In genomic region chr5:143621893-143622622, GRCm38 (mm10) we compare ENCODE assay signal across 8 mouse cellular contexts. TPM values are rescaled to one million over a fixed set of nuclear protein-coding genes. Genes with fewer than 3 reads are reported as not detected.
DNase-seq lines count a peak whose midpoint lies in the region; ATAC-seq and TF ChIP-seq lines count a peak whose summit lies in the region.

Gene Cyth3, plus strand, starts transcription at chr5:143622447.

- no peaks in the 10 kb centered on the region for H3K36me3 ChIP-seq in forebrain, embryonic 11.5 days (ENCODE audit: control insufficient read depth, insufficient read depth, low read length)
- H3K36me3 ChIP-seq in heart, embryonic 16.5 days (ENCODE audit: control insufficient read depth, insufficient read depth) = no peaks in the 10 kb centered on the region
- H3K36me3 ChIP-seq in liver, embryonic 16.5 days (ENCODE audit: control insufficient read depth, insufficient read depth) = no peaks in the 10 kb centered on the region
- no peaks in the 10 kb centered on the region for H3K36me3 ChIP-seq in neural tube, embryonic 13.5 days
- H3K36me3 ChIP-seq in testis, adult 2 months (ENCODE audit: control insufficient read depth, insufficient read depth, low read length) = no peaks in the 10 kb centered on the region

- peaks cover 7% of the 10 kb centered on the region; the same call in 1 of the 2 replicates for H3K4me1 ChIP-seq in forebrain, embryonic 11.5 days (replicated peaks; ENCODE audit: control insufficient read depth, insufficient read depth, low read length)
- peaks cover 52% of the 10 kb centered on the region for H3K4me1 ChIP-seq in heart, embryonic 16.5 days (ENCODE audit: control insufficient read depth, insufficient read depth, low read length)
- peaks cover 49% of the 10 kb centered on the region for H3K4me1 ChIP-seq in liver, embryonic 16.5 days (ENCODE audit: control insufficient read depth, low read depth, low read length)
- H3K4me1 ChIP-seq in neural tube, embryonic 13.5 days (replicated peaks) = peaks cover 53% of the 10 kb centered on the region
- peaks cover 25% of the 10 kb centered on the region for H3K4me1 ChIP-seq in testis, adult 2 months (ENCODE audit: control insufficient read depth, insufficient read depth, low read length)

- 0 out of 2 replicates have a peak within 1 kb of the TSS, but pooled peaks have one; percentile 50 for H3K27ac ChIP-seq in forebrain, embryonic 11.5 days (ENCODE audit: low read depth, low read length)
- peak within 1 kb of the TSS; percentile 90 for H3K27ac ChIP-seq in heart, embryonic 16.5 days (ENCODE audit: low read length)
- H3K27ac ChIP-seq in liver, embryonic 16.5 days (ENCODE audit: low read length) = peak within 1 kb of the TSS; percentile 95
- peak within 1 kb of the TSS; percentile 82 for H3K27ac ChIP-seq in neural tube, embryonic 13.5 days (replicated peaks)
- peak within 1 kb of the TSS; percentile 86 for H3K27ac ChIP-seq in testis, adult 2 months (ENCODE audit: control insufficient read depth, insufficient read depth, low read depth, low read length)

- H3K27me3 ChIP-seq in forebrain, embryonic 11.5 days (ENCODE audit: control insufficient read depth, insufficient read depth, low read length) = no peaks in the 10 kb centered on the region
- no peaks in the 10 kb centered on the region for H3K27me3 ChIP-seq in heart, embryonic 16.5 days (ENCODE audit: control insufficient read depth, insufficient read depth, low read length)
- H3K27me3 ChIP-seq in liver, embryonic 16.5 days (ENCODE audit: control insufficient read depth, insufficient read depth, low read depth, low read length) = no peaks in the 10 kb centered on the region
- no peaks in the 10 kb centered on the region for H3K27me3 ChIP-seq in neural tube, embryonic 13.5 days
- H3K27me3 ChIP-seq in testis, adult 2 months (ENCODE audit: control insufficient read depth, insufficient read depth, low read length) = no peaks in the 10 kb centered on the region

- no peak for TF ChIP-seq CTCF in testis, adult 2 months (IDR thresholded peaks at IDR 0.05; ENCODE audit: control insufficient read depth, insufficient read depth, insufficient replicate concordance, low read depth, low read length)

- peak; percentile 92 for TF ChIP-seq POLR2A in testis, adult 2 months (IDR thresholded peaks at IDR 0.05; ENCODE audit: control insufficient read depth, low read depth, low read length)

- no peaks in the 10 kb centered on the region for H3K9me3 ChIP-seq in forebrain, embryonic 11.5 days (ENCODE audit: control insufficient read depth, low read length)
- no peaks in the 10 kb centered on the region for H3K9me3 ChIP-seq in heart, embryonic 16.5 days (replicated peaks; ENCODE audit: control insufficient read depth, low read length)
- H3K9me3 ChIP-seq in liver, embryonic 16.5 days (replicated peaks; ENCODE audit: control insufficient read depth, low read length) = no peaks in the 10 kb centered on the region
- no peaks in the 10 kb centered on the region for H3K9me3 ChIP-seq in neural tube, embryonic 13.5 days

- ATAC-seq in forebrain, embryonic 11.5 days (replicated peaks; ENCODE audit: low FRiP score) = peak; percentile 97
- peak; percentile 91 for ATAC-seq in heart, embryonic 16.5 days (replicated peaks; ENCODE audit: extremely low read depth, insufficient read depth, low FRiP score)
- ATAC-seq in liver, embryonic 16.5 days (ENCODE audit: low read depth) = peak; percentile 77
- peak; percentile 92 for ATAC-seq in neural tube, embryonic 13.5 days (ENCODE audit: low read depth)

- H3K9ac ChIP-seq in forebrain, embryonic 11.5 days (ENCODE audit: low read length) = peak within 1 kb of the TSS; percentile 83
- peak within 1 kb of the TSS; percentile 91 for H3K9ac ChIP-seq in heart, embryonic 16.5 days (ENCODE audit: low read length)
- peak within 1 kb of the TSS; percentile 99 for H3K9ac ChIP-seq in liver, embryonic 16.5 days (ENCODE audit: low read depth, low read length)
- peak within 1 kb of the TSS; percentile 90 for H3K9ac ChIP-seq in neural tube, embryonic 13.5 days

- DNase-seq in CD8-positive naive resting alpha-beta T cell, adult 2 months (ENCODE audit: low read depth in 2 of 2, low spot score in 2 of 2) = peak; percentile 91 to 97
- DNase-seq in c-Kit-positive CD71-negative TER-119-negative erythroid progenitor cells, embryonic 14.5 days (ENCODE audit: low read depth) = peak; percentile 80
- peak; percentile 97 for DNase-seq in forebrain, embryonic 11.5 days (ENCODE audit: low spot score)
- peak; percentile 97 to 98 for DNase-seq in kidney, postnatal 4 days

- peak within 1 kb of the TSS; percentile 87 for H3K4me3 ChIP-seq in forebrain, embryonic 11.5 days (ENCODE audit: low read depth, low read length)
- peak within 1 kb of the TSS; percentile 85 for H3K4me3 ChIP-seq in heart, embryonic 16.5 days (ENCODE audit: low read length)
- peak within 1 kb of the TSS; percentile 99 for H3K4me3 ChIP-seq in liver, embryonic 16.5 days (ENCODE audit: low read depth, low read length)
- peak within 1 kb of the TSS; percentile 87 for H3K4me3 ChIP-seq in neural tube, embryonic 13.5 days
- peak within 1 kb of the TSS; percentile 94 for H3K4me3 ChIP-seq in testis, adult 2 months (ENCODE audit: control insufficient read depth, low read depth, low read length)

- 8% methylated on average over 46 of the region's 46 CpGs for WGBS in forebrain, embryonic 11.5 days
- 7% methylated on average over 46 of the region's 46 CpGs for WGBS in heart, embryonic 16.5 days
- 6% methylated on average over 46 of the region's 46 CpGs for WGBS in liver, embryonic 16.5 days (ENCODE audit: insufficient replicate concordance)
- 9% methylated on average over 46 of the region's 46 CpGs for WGBS in neural tube, embryonic 13.5 days

- peak within 1 kb of the TSS; percentile 77 for H3K4me2 ChIP-seq in forebrain, embryonic 11.5 days (ENCODE audit: low read depth, low read length, severe bottlenecking)
- H3K4me2 ChIP-seq in heart, embryonic 16.5 days (ENCODE audit: low read depth, low read length) = peak within 1 kb of the TSS; percentile 79
- peak within 1 kb of the TSS; percentile 56 for H3K4me2 ChIP-seq in liver, embryonic 16.5 days (ENCODE audit: low read depth, low read length)
- peak within 1 kb of the TSS; percentile 84 for H3K4me2 ChIP-seq in neural tube, embryonic 13.5 days

RNA-seq across cellular contexts. Expression of gene Cyth3, which starts in this region (rescaled TPM):
- 27.8 and 29.4 TPM in 2 replicates for polyA plus RNA-seq in forebrain, embryonic 11.5 days (2014; fragmentation: Nextera tagmentation; extraction: Ambion mirVana)
- polyA plus RNA-seq in heart, embryonic 16.5 days (2015; fragmentation: Nextera tagmentation; extraction: Ambion mirVana) = 59.2 and 59.4 TPM in 2 replicates
- 34.7 and 35.9 TPM in 2 replicates for polyA plus RNA-seq in liver, embryonic 16.5 days (2015; fragmentation: Nextera tagmentation; extraction: Ambion mirVana)
- 43.1 and 45.2 TPM in 2 replicates for polyA plus RNA-seq in neural tube, embryonic 13.5 days (2015; fragmentation: Nextera tagmentation; extraction: Ambion mirVana)
- polyA plus RNA-seq in testis, adult 2 months (2012; rRNA removed) = 22.5 and 24.0 TPM in 2 replicates

Comparison
In these comparisons a context has a peak if more than half of its experiments do, and no peak if none do; other contexts are left out.
1. Peak in every context shown above with its lines: DNase-seq, ATAC-seq, H3K4me3 ChIP-seq and H3K27ac ChIP-seq.